Mouse (Mus musculus): ENCODE measurements around the gene Strip1.

GRCm38 (mm10) chr3:107624424-107624823 lies 7.1 kb downstream of the Strip1 start:
- no peak for TF ChIP-seq CTCF (IDR thresholded peaks at IDR 0.05; ENCODE audit: low read depth, low read length)
- no peak for TF ChIP-seq POLR2AphosphoS5 (IDR thresholded peaks at IDR 0.05; ENCODE audit: insufficient replicate concordance, low read depth, low read length)
- no peak for TF ChIP-seq TAL1 (conservative IDR thresholded peaks at IDR 0.05; ENCODE audit: low read depth, low read length)

Data from G1E (cell line).